Mouse (Mus musculus): Measurements from ENCODE around the gene Ank. TPM values are rescaled to one million over a fixed set of nuclear protein-coding genes. Genes with fewer than 3 reads are reported as not detected.

The Ank gene
- 18.1 TPM for polyA plus RNA-seq (2017; shearing (Covaris generic))

DNA sequence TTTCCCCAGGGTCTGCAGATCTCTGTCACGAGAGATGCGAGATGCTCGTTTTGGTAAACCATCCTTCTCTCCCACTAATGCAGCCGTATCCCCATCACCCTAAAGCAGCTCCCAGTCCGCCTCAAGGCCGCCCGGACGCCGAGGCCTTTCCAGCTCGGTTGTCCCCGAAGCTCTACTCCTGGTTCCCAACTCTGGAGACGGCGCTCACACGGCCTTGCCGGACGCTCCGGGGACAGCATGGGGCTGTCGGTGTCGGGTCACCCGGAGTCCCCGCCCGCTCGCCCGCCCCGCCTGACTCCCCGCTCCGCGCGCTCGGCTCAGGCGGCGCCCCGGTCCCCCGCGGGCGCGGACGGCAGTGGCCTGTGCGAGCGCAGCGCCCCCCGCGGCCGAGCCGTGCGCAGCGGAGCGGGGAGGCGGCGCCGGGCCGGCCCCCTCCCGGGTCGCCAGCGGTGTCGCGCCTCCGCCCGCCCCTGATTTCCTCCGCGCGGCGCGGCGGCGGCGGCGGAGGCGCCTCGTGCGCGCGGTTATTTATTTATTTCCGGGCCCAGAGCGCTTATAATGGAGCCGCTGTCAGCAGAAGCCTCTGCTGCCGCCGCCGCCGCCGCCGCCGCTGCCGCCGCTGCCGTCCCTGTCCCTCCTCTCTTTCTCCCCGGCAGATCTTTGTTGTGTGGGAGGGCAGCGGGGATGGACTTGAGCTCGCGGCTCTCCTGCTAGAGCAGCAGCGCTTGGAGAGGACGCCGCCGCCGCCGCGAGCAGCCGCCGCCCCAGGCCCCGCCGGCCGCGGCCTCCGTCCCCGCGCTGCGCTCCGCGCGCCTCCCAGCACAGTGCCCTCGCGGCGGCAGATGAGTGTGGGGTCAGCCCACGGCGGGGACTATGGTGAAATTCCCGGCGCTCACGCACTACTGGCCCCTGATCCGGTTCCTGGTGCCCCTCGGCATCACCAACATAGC lies at the start of gene Ank:
Gene Ank, plus strand, starts transcription at position 547 of the 950 bp plus-strand sequence.

DNA sequence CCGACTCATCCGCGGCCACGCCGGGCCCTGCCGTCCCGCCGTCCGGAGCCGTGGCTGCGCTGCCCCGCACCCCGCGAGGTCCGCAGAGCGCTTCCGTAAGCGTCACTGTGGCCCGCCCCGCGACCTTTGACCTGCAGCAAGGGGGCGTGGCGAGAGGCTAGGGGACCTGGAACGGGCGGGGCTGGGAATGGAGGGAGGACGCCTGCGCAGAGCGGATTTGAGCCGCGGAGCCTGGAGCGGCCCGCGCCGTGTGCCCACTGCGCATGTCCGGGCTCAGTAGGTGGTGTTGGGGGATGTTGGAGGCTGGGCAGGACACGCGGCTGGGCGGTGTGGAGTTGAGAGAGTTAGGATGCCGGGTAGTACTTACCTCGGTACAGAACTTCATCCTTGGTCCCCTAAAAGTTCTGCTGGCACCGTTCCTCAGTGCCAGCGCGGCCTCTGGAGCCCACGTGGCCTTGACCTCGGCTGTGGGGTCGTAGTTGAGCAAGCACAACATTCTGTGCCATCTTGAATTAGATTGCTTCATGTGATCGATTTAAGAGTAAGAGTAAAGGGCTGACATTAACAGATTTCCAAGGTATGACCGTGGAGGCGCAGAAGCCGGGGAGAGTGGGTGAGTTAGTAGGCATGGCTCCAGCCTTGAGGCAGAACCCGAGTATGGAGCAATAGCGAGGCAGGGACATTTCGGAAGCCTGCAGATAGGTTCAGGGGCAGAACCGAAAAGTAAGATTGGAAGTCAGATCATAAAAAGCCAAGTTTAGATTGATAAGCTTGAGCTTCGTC lies 164.3 kb downstream of the Ank start, which contains the start of gene Otulin:
Gene Otulin, minus strand, starts transcription at position 93 of the 783 bp plus-strand sequence.

Other genes with a start within 250 kb of the Ank start
- gene Otulin, start 164.0 kb downstream of the Ank start, polyA plus RNA-seq (2017; shearing (Covaris generic)), result 125 TPM
- gene Otulinl, start 214.9 kb downstream of the Ank start, polyA plus RNA-seq (2017; shearing (Covaris generic)), result 309 TPM